Mouse (Mus musculus) CH12.LX (cell line): ENCODE measurements at regions not wholly inside any gene's neighbourhood (a gene's known extent, or its start where the extent isn't known, plus 50 kb on each side); places are given as distances from the start of the nearest gene placed in this dataset.

Experiments
- DNase-seq: peaks from one replicate; pipeline ENCODE4 v3.0.0-alpha.2; 2013; ENCODE audit errors: extremely low read depth
- H3K27ac ChIP-seq: 2 replicates; pipeline ENCODE4 v1.5.1; 2012; ENCODE audit warnings: low read depth, mild to moderate bottlenecking, control low read depth, moderate library complexity; ENCODE audit not compliant: insufficient read depth
- H3K27me3 ChIP-seq: replicated peaks from 2 replicates; pipeline ENCODE3; 2012; ENCODE audit warnings: inconsistent platforms
- H3K36me3 ChIP-seq, 2 experiments: replicated peaks in 1 of 2; 2 replicates each; pipeline versions ENCODE3 to v1.6.1; 2012; ENCODE audit warnings: inconsistent platforms in 1 of 2, low read length in 1 of 2, mild to moderate bottlenecking in 1 of 2, mixed read lengths in 1 of 2, moderate library complexity in 1 of 2; ENCODE audit not compliant: control insufficient read depth in 1 of 2, insufficient read depth in 1 of 2
- H3K4me1 ChIP-seq, 2 experiments: 2 replicates each; pipeline ENCODE4 v1.6.1; 2012; ENCODE audit warnings: inconsistent platforms in 1 of 2, moderate library complexity in 1 of 2; ENCODE audit not compliant: insufficient read depth in 2 of 2, control insufficient read depth in 1 of 2
- H3K4me2 ChIP-seq: 2 replicates; pipeline ENCODE4 v1.6.1; 2012; ENCODE audit warnings: low read depth, mild to moderate bottlenecking, control low read depth; ENCODE audit not compliant: poor library complexity, insufficient read depth, severe bottlenecking
- H3K4me3 ChIP-seq, 3 experiments: fragments of 150-350 bp in 1 of 3; sonication (generic) in 1 of 3; replicated peaks in 1 of 3; 2 replicates each; pipeline versions ENCODE3 to v1.5.1; 2011 to 2012; ENCODE audit warnings: low read depth in 2 of 3, low read length in 2 of 3, mild to moderate bottlenecking in 2 of 3, moderate library complexity in 2 of 3, control low read depth in 1 of 3, improper control_type of control experiment in 1 of 3, inconsistent platforms in 1 of 3, mixed read lengths in 1 of 3; ENCODE audit not compliant: poor library complexity in 1 of 3
- H3K79me2 ChIP-seq: replicated peaks from 2 replicates; pipeline ENCODE4 v1.6.1; 2012; ENCODE audit warnings: mild to moderate bottlenecking, moderate library complexity; ENCODE audit not compliant: control insufficient read depth, poor library complexity, insufficient read depth, severe bottlenecking; ENCODE audit errors: extremely low read depth
- H3K9ac ChIP-seq: 2 replicates; pipeline ENCODE4 v1.6.1; 2012; ENCODE audit warnings: low read depth, mild to moderate bottlenecking, control low read depth, moderate library complexity; ENCODE audit not compliant: insufficient read depth
- H3K9me3 ChIP-seq: replicated peaks from 2 replicates; pipeline ENCODE3; 2012; ENCODE audit warnings: low read length, inconsistent platforms, mixed read lengths
- CHD2 ChIP-seq: IDR thresholded peaks from 2 replicates; pipeline ENCODE4 v1.6.1; 2011; ENCODE audit warnings: low read length, improper control_type of control experiment
- CTCF ChIP-seq, 2 experiments: IDR thresholded peaks in 1 of 2; conservative IDR thresholded peaks in 1 of 2; 2 replicates each; pipeline ENCODE4 v1.5.1; 2011 to 2012; ENCODE audit warnings: low read depth in 2 of 2, low read length in 2 of 2, improper control_type of control experiment in 1 of 2, inconsistent platforms in 1 of 2, mild to moderate bottlenecking in 1 of 2, moderate library complexity in 1 of 2
- ELF1 ChIP-seq: IDR thresholded peaks from 2 replicates; pipeline ENCODE4 v1.6.1; 2014; ENCODE audit warnings: low read depth, mild to moderate bottlenecking, inconsistent platforms, low read length, improper control_type of control experiment
- ETS1 ChIP-seq: conservative IDR thresholded peaks from 2 replicates; pipeline ENCODE4 v1.6.1; 2012; ENCODE audit warnings: low read depth, mild to moderate bottlenecking, inconsistent platforms, low read length, improper control_type of control experiment, moderate library complexity
- HCFC1 ChIP-seq: IDR thresholded peaks from 2 replicates; pipeline ENCODE4 v1.6.1; 2012; ENCODE audit warnings: low read depth, mild to moderate bottlenecking, inconsistent platforms, low read length, improper control_type of control experiment
- IRF4 ChIP-seq: IDR thresholded peaks from 2 replicates; pipeline ENCODE4 v1.6.1; 2014; ENCODE audit warnings: low read depth, mild to moderate bottlenecking, inconsistent platforms, low read length, improper control_type of control experiment
- JUND ChIP-seq: conservative IDR thresholded peaks from 2 replicates; pipeline ENCODE4 v1.6.1; 2011; ENCODE audit warnings: low read depth, low read length, improper control_type of control experiment
- MAFK ChIP-seq: IDR thresholded peaks from 2 replicates; pipeline ENCODE4 v1.6.1; 2011; ENCODE audit warnings: low read length, improper control_type of control experiment; ENCODE audit not compliant: insufficient replicate concordance
- MEF2A ChIP-seq: IDR thresholded peaks from 2 replicates; pipeline ENCODE4 v1.6.1; 2014; ENCODE audit warnings: low read depth, mild to moderate bottlenecking, inconsistent platforms, low read length, improper control_type of control experiment, borderline replicate concordance
- MXI1 ChIP-seq: IDR thresholded peaks from 2 replicates; pipeline ENCODE4 v1.6.1; 2011; ENCODE audit warnings: mild to moderate bottlenecking, low read depth, low read length, improper control_type of control experiment
- MYC ChIP-seq: IDR thresholded peaks from 2 replicates; pipeline ENCODE4 v1.6.1; 2011; ENCODE audit warnings: low read depth, mild to moderate bottlenecking, improper control_type of control experiment, low read length
- RAD21 ChIP-seq: IDR thresholded peaks from 2 replicates; pipeline ENCODE4 v1.6.1; 2011; ENCODE audit warnings: low read depth, mild to moderate bottlenecking, low read length, improper control_type of control experiment, moderate library complexity
- SMC3 ChIP-seq: IDR thresholded peaks from 2 replicates; pipeline ENCODE4 v1.6.1; 2011; ENCODE audit warnings: low read depth, low read length, improper control_type of control experiment
- USF2 ChIP-seq: conservative IDR thresholded peaks from 2 replicates; pipeline ENCODE4 v1.6.1; 2011; ENCODE audit warnings: low read depth, low read length, improper control_type of control experiment
- ZC3H11A ChIP-seq: IDR thresholded peaks from 2 replicates; pipeline ENCODE4 v1.6.1; 2012; ENCODE audit warnings: low read depth, mild to moderate bottlenecking, inconsistent platforms, low read length, improper control_type of control experiment
- ZKSCAN1 ChIP-seq: IDR thresholded peaks from 2 replicates; pipeline ENCODE4 v1.6.1; 2012; ENCODE audit warnings: low read depth, inconsistent platforms, low read length, improper control_type of control experiment, borderline replicate concordance
- ZNF384 ChIP-seq: IDR thresholded peaks from 2 replicates; pipeline ENCODE4 v1.6.1; 2012; ENCODE audit warnings: low read depth, low read length, improper control_type of control experiment, inconsistent platforms
- dilution Hi-C: fragments of 300-500 bp; cut with MboI; formaldehyde crosslinking; loops from 2 replicates; pipeline ENCODE4 v1.14.3; 2020; ENCODE audit warnings: low sequenced_read_pairs; ENCODE audit not compliant: extremely low pct_unique_long_range_greater_than_20kb, extremely low pct_ligation_motif_present
- in situ Hi-C: fragments of 300-500 bp; cut with MboI; formaldehyde crosslinking; loops from 3 replicates; pipeline ENCODE4 v1.14.3; 2019; ENCODE audit warnings: low sequenced_read_pairs, low pct_ligation_motif_present, low pct_unique_long_range_greater_than_20kb, mixed read lengths

DNA sequence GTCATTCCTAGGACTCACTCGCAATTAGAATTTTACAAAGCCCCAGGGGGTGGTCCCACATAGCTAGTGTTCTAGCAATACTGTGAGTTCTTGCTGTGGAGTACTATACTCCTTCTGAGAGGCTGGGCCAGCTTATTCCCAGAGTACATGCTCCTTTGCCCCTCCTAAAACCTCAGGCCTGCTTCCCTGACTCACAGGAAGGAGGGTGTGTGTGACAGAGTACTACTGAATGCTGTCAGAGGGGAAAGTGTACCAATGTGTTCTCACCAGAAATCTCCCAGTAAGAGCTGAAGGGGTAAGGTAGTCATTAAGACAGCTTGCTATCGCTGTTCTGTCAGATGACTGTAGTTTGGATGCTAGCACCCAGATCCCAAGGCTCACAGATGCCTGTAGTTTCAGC, 280.7 kb downstream of the Hlx start:
- TF ChIP-seq ETS1, result no peak
- TF ChIP-seq CTCF (conservative IDR thresholded peaks at IDR 0.05 in 1 of 2, IDR thresholded peaks at IDR 0.05 in 1 of 2; ENCODE audit: low read depth in 2 of 2, low read length in 2 of 2), result no peak
- no peak for TF ChIP-seq HCFC1
- no peak for TF ChIP-seq MEF2A
- no peak for TF ChIP-seq ZNF384
- no peak for TF ChIP-seq CHD2
- TF ChIP-seq ELF1, result no peak
- TF ChIP-seq JUND, result no peak
- no peak for TF ChIP-seq ZC3H11A
- H3K79me2 ChIP-seq, result no peaks in the 10 kb centered on the region
- no peak overlapping the region for H3K27ac ChIP-seq
- no peaks in the 10 kb centered on the region for H3K36me3 ChIP-seq
- dilution Hi-C loops (no loop called here), in situ Hi-C loops (loop anchor here (25.0 kb wide), 1 partner anchor 189 kb away; no protein-coding TSS in a partner anchor)
- no peak overlapping the region for H3K4me2 ChIP-seq
- no peak overlapping the region for H3K4me3 ChIP-seq
- no peaks in the 10 kb centered on the region for H3K27me3 ChIP-seq
- peaks cover 0 to 3% of the 10 kb centered on the region in 2 experiments; a peak in 1 of 4 replicates for H3K4me1 ChIP-seq
- no peaks in the 10 kb centered on the region for H3K9me3 ChIP-seq
- H3K9ac ChIP-seq, result no peak overlapping the region
- DNase-seq, result no peak

DNA sequence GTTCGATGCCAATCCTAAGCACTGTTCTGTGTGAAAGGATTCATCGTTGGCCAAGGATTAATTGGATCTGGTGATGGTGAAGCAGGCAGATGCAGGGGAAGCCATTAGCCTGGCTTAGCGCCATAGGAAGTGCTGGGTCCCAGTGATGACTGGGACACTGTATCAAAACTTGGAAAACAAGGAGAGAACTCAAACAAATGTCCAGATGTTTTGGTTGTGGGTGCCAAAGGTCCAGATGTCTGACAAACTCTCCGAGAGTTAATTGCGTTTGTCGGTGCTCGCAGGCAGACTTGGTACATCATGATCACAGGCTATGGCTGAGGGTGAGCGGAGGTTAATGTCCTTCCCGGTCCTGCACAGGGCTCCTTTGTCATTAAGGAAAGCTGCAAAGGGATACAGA, 283.4 kb downstream of the Hlx start:
- Histone ChIP-seq H3K4me1 (peaks cover 3 to 14% of the 10 kb centered on the region in 2 experiments; a peak in 3 of 4 replicates), H3K4me2 (no peak overlapping the region), H3K27ac (no peak overlapping the region), H3K9me3 (no peaks in the 10 kb centered on the region), H3K79me2 (no peaks in the 10 kb centered on the region), H3K27me3 (no peaks in the 10 kb centered on the region), H3K36me3 (no peaks in the 10 kb centered on the region), H3K4me3 (no peak overlapping the region), H3K9ac (no peak overlapping the region)
- in situ Hi-C loops, result loop anchor here (10.0 kb wide), 1 partner anchor 64 kb away; no protein-coding TSS in a partner anchor
- dilution Hi-C loops, result no loop called here
- no peak for TF ChIP-seq USF2
- TF ChIP-seq ZKSCAN1, result no peak
- TF ChIP-seq MXI1, result no peak
- no peak for DNase-seq

DNA sequence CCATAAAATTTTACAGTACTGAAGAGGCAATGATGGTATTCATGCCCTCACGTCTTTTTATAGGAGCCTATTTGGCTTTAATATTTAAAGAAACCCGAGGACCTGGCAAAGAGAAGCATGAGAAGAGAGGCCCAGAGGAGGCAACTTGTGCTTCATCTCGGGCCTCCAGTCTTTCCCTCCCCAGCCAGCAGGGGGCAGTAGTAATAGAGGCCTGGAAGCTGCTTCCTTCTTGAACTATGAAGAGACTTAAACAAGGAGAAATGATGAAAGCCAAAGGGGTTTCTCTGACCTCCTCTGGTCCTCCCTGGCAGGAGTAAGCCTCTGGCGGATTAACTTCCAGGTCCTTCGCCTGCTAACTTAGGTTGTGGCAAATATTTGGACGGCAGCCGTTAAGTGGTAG, 284.5 kb downstream of the Hlx start:
- Histone ChIP-seq H3K27me3 (no peaks in the 10 kb centered on the region), H3K4me3 (no peak overlapping the region), H3K27ac (no peak overlapping the region), H3K36me3 (no peaks in the 10 kb centered on the region), H3K9ac (no peak overlapping the region), H3K79me2 (no peaks in the 10 kb centered on the region), H3K9me3 (no peaks in the 10 kb centered on the region), H3K4me2 (no peak overlapping the region), H3K4me1 (peaks cover 4 to 24% of the 10 kb centered on the region in 2 experiments; a peak in 3 of 4 replicates)
- dilution Hi-C loops (no loop called here), in situ Hi-C loops (loop anchor here (10.0 kb wide), 1 partner anchor 63 kb away; no protein-coding TSS in a partner anchor)
- peak; percentile 82 for DNase-seq
- TF ChIP-seq MAFK (no peak), ZC3H11A (peak; percentile 52), RAD21 (peak; percentile 72), IRF4 (0 out of 2 replicates have a peak, but pooled peaks have one; percentile 4), CTCF (conservative IDR thresholded peaks at IDR 0.05 in 1 of 2, IDR thresholded peaks at IDR 0.05 in 1 of 2; ENCODE audit: low read depth in 2 of 2, low read length in 2 of 2) (peak; percentile 82 to 85), MYC (no peak), SMC3 (peak; percentile 89)
